Mouse (Mus musculus): ENCODE measurements around the gene Ackr2. TPM values are rescaled to one million over a fixed set of nuclear protein-coding genes. Genes with fewer than 3 reads are reported as not detected.

Ackr2 gene
- polyA plus RNA-seq, 2 experiments = 0.07 to 0.37 TPM

- Histone ChIP-seq H3K4me1 (replicated peaks; ENCODE audit: control insufficient read depth in 2 of 2, insufficient read depth in 2 of 2, low read length in 1 of 2) (peaks cover 0 to 4% of the 10 kb centered on the region in 2 experiments; a peak in 1 of 4 replicates), H3K27ac (no peak overlapping the region), H3K9ac (replicated peaks) (no peak overlapping the region), H3K4me3 (ENCODE audit: insufficient read depth in 1 of 2, low read depth in 2 of 2, low read length in 2 of 2) (no peak overlapping the region), H3K36me3 (replicated peaks; ENCODE audit: control insufficient read depth, insufficient read depth, low read depth) (no peaks in the 10 kb centered on the region), H3K27me3 (ENCODE audit: control insufficient read depth, insufficient read depth, low read length) (no peaks in the 10 kb centered on the region), H3K4me2 (ENCODE audit: low read depth) (no peak overlapping the region), H3K9me3 (ENCODE audit: control insufficient read depth, low read length) (no peaks in the 10 kb centered on the region)
- no peak for TF ChIP-seq CTCF (IDR thresholded peaks at IDR 0.05; ENCODE audit: low read depth)
- TF ChIP-seq EP300 (IDR thresholded peaks at IDR 0.05; ENCODE audit: low read depth) = no peak
- DNase-seq (ENCODE audit: low read depth in 3 of 3, low spot score in 3 of 3) (no peak), ATAC-seq (ENCODE audit: insufficient read depth) (no peak)
- 62% methylated on average over 10 of the region's 10 CpGs for WGBS (ENCODE audit: insufficient replicate concordance)
Observed at GRCm38 (mm10) chr9:121907356-121908070, 9.4 kb downstream of the Ackr2 start.

- no peak overlapping the region for H3K27ac ChIP-seq
- 77% methylated on average over 17 of the region's 17 CpGs for WGBS (ENCODE audit: insufficient replicate concordance)
- H3K4me3 ChIP-seq (ENCODE audit: insufficient read depth in 1 of 2, low read depth in 2 of 2, low read length in 2 of 2) = no peak overlapping the region
- H3K4me2 ChIP-seq (ENCODE audit: low read depth) = no peak overlapping the region
- no peaks in the 10 kb centered on the region for H3K9me3 ChIP-seq (ENCODE audit: control insufficient read depth, low read length)
- H3K9ac ChIP-seq (replicated peaks) = no peak overlapping the region
- H3K4me1 ChIP-seq (replicated peaks; ENCODE audit: control insufficient read depth in 2 of 2, insufficient read depth in 2 of 2, low read length in 1 of 2) = peaks cover 0 to 4% of the 10 kb centered on the region in 2 experiments; a peak in 1 of 4 replicates
- DNase-seq (ENCODE audit: low read depth in 3 of 3, low spot score in 3 of 3) (no peak), ATAC-seq (ENCODE audit: insufficient read depth) (no peak)
- no peaks in the 10 kb centered on the region for H3K36me3 ChIP-seq (replicated peaks; ENCODE audit: control insufficient read depth, insufficient read depth, low read depth)
- no peaks in the 10 kb centered on the region for H3K27me3 ChIP-seq (ENCODE audit: control insufficient read depth, insufficient read depth, low read length)
- TF ChIP-seq EP300 (IDR thresholded peaks at IDR 0.05; ENCODE audit: low read depth) (no peak), CTCF (IDR thresholded peaks at IDR 0.05; ENCODE audit: low read depth) (no peak)
Observed at GRCm38 (mm10) chr9:121908321-121908720, 10.2 kb downstream of the Ackr2 start.

- ATAC-seq (ENCODE audit: insufficient read depth) (no peak), DNase-seq (ENCODE audit: low read depth in 3 of 3, low spot score in 3 of 3) (no peak)
- Histone ChIP-seq H3K36me3 (replicated peaks; ENCODE audit: control insufficient read depth, insufficient read depth, low read depth) (no peaks in the 10 kb centered on the region), H3K9ac (replicated peaks) (no peak overlapping the region), H3K27ac (no peak overlapping the region), H3K4me2 (ENCODE audit: low read depth) (no peak overlapping the region), H3K27me3 (ENCODE audit: control insufficient read depth, insufficient read depth, low read length) (no peaks in the 10 kb centered on the region), H3K4me1 (replicated peaks; ENCODE audit: control insufficient read depth in 2 of 2, insufficient read depth in 2 of 2, low read length in 1 of 2) (peaks cover 0 to 4% of the 10 kb centered on the region in 2 experiments; a peak in 1 of 4 replicates), H3K4me3 (ENCODE audit: insufficient read depth in 1 of 2, low read depth in 2 of 2, low read length in 2 of 2) (no peak overlapping the region), H3K9me3 (ENCODE audit: control insufficient read depth, low read length) (no peaks in the 10 kb centered on the region)
- 10% methylated on average over 6 of the region's 6 CpGs for WGBS (ENCODE audit: insufficient replicate concordance)
- TF ChIP-seq CTCF (IDR thresholded peaks at IDR 0.05; ENCODE audit: low read depth) (no peak), EP300 (IDR thresholded peaks at IDR 0.05; ENCODE audit: low read depth) (no peak)
Observed at GRCm38 (mm10) chr9:121909635-121910034, 11.5 kb downstream of the Ackr2 start.

GRCm38 (mm10) chr9:121911196-121911595, 13.0 kb downstream of the Ackr2 start:
- H3K9me3 ChIP-seq (ENCODE audit: control insufficient read depth, low read length) = no peaks in the 10 kb centered on the region
- no peaks in the 10 kb centered on the region for H3K27me3 ChIP-seq (ENCODE audit: control insufficient read depth, insufficient read depth, low read length)
- ATAC-seq (ENCODE audit: insufficient read depth) (no peak), DNase-seq (ENCODE audit: low read depth in 3 of 3, low spot score in 3 of 3) (no peak)
- no peak for TF ChIP-seq EP300 (IDR thresholded peaks at IDR 0.05; ENCODE audit: low read depth)
- no peak for TF ChIP-seq CTCF (IDR thresholded peaks at IDR 0.05; ENCODE audit: low read depth)
- WGBS (ENCODE audit: insufficient replicate concordance) = 63% methylated on average over 7 of the region's 7 CpGs
- H3K4me1 ChIP-seq (replicated peaks; ENCODE audit: control insufficient read depth in 2 of 2, insufficient read depth in 2 of 2, low read length in 1 of 2) = no peaks in the 10 kb centered on the region; a peak in 1 of 4 replicates
- H3K27ac ChIP-seq = no peak overlapping the region
- H3K4me2 ChIP-seq (ENCODE audit: low read depth) = no peak overlapping the region
- no peak overlapping the region for H3K9ac ChIP-seq (replicated peaks)
- H3K4me3 ChIP-seq (ENCODE audit: insufficient read depth in 1 of 2, low read depth in 2 of 2, low read length in 2 of 2) = no peak overlapping the region
- H3K36me3 ChIP-seq (replicated peaks; ENCODE audit: control insufficient read depth, insufficient read depth, low read depth) = no peaks in the 10 kb centered on the region

- Histone ChIP-seq H3K27ac (no peak overlapping the region), H3K9ac (replicated peaks) (no peak overlapping the region), H3K27me3 (ENCODE audit: control insufficient read depth, insufficient read depth, low read length) (no peaks in the 10 kb centered on the region), H3K36me3 (replicated peaks; ENCODE audit: control insufficient read depth, insufficient read depth, low read depth) (no peaks in the 10 kb centered on the region), H3K4me1 (replicated peaks; ENCODE audit: control insufficient read depth in 2 of 2, insufficient read depth in 2 of 2, low read length in 1 of 2) (peaks cover 0 to 3% of the 10 kb centered on the region in 2 experiments; a peak in 1 of 4 replicates), H3K4me3 (ENCODE audit: insufficient read depth in 1 of 2, low read depth in 2 of 2, low read length in 2 of 2) (no peak overlapping the region), H3K9me3 (ENCODE audit: control insufficient read depth, low read length) (no peaks in the 10 kb centered on the region), H3K4me2 (ENCODE audit: low read depth) (no peak overlapping the region)
- DNase-seq (ENCODE audit: low read depth in 3 of 3, low spot score in 3 of 3) (no peak), ATAC-seq (ENCODE audit: insufficient read depth) (no peak)
- TF ChIP-seq EP300 (IDR thresholded peaks at IDR 0.05; ENCODE audit: low read depth) (no peak), CTCF (IDR thresholded peaks at IDR 0.05; ENCODE audit: low read depth) (no peak)
- 57% methylated on average over 4 of the region's 4 CpGs for WGBS (ENCODE audit: insufficient replicate concordance)
Observed at GRCm38 (mm10) chr9:121912786-121913185, 14.6 kb downstream of the Ackr2 start.

Data from liver, embryonic 14.5 days (tissue).